Mouse (Mus musculus): Measurements from ENCODE around the gene Uhmk1. TPM values are rescaled to one million over a fixed set of nuclear protein-coding genes. Genes with fewer than 3 reads are reported as not detected.

Gene Uhmk1
- total RNA-seq, 2 experiments from 2014 or later: 21.2 to 22.2 TPM

DNA sequence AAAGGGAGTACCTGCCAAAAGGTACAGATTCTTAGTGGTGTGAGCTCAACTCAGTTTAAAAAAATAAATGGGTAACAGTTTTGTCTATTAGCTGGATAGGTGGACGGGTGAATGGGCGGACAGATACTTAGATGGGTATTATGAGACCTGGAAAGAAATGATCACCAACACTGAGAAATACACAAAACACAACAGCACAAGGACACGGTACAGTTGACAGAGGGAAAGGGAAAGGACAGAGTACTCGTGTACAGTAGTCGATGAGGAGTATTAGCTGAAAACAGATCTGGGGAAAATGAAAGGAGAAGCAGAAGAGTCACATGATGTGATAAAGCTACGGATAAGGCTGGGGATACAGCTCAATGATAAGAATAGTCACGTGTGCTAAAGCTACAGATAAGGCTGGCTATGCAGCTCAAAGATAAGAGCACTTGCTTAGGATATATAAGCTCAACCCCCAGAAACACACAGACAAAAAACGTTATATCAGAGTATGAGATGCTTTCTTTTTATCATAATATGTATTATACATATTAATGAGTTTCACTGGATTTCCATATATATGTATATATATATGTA is 38.4 kb downstream of the Uhmk1 start:
- intact Hi-C loops (cut with DNase I): no loop called here
- DNase-seq: no peak

DNA sequence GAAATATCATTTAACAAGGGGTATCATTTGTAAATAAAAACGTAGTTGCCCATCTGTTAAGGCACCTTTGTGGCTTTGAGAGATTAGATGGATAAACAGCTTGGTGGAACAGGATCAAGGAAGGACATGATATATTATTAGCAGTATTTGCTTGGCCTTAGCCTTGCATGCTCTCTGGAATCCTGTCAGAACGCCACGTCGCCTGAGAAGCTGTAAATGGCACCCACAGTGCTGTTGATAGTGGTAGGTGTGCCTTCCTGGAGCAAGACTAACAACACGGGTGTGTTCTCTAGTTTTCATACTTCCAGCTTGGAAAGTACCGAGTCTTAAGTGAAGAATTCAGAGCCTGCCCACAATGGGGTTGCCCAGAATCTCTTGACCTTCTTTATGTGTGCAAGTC is 39.3 kb downstream of the Uhmk1 start:
- intact Hi-C loops (cut with DNase I): no loop called here
- DNase-seq: peak; percentile 26 to 29

DNA sequence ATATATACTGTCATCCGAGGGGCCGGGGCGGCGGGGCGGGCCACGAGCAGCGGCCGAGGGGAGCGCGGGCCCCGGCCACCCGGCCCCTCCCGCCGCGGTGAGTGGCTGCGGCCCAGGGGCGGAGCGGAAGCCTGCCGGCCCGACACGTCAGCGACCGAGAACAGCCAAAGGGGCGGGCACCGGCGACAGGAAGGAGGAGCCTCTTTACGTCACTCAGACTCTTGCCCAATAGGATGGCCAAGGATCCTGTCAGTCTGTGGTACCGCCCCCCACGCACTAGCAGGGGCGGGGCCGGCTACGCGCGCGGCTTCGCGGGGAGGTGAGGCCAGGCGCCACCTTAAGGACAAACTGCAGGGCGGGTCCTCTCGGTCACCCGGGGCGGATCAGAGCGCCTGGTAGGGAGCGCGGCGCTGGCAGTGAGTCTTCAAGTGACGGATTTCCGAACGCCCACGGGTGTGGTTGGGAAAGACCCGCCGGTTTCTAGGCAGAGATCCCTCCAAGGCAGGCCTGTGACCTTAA is 40.3 kb downstream of the Uhmk1 start, which contains the start of gene Uap1:
Gene Uap1 (minus strand): TSS at position 144 of the 519 bp plus-strand sequence.
- DNase-seq: peak; percentile 98 to 99
- intact Hi-C loops (cut with DNase I): no loop called here

DNA sequence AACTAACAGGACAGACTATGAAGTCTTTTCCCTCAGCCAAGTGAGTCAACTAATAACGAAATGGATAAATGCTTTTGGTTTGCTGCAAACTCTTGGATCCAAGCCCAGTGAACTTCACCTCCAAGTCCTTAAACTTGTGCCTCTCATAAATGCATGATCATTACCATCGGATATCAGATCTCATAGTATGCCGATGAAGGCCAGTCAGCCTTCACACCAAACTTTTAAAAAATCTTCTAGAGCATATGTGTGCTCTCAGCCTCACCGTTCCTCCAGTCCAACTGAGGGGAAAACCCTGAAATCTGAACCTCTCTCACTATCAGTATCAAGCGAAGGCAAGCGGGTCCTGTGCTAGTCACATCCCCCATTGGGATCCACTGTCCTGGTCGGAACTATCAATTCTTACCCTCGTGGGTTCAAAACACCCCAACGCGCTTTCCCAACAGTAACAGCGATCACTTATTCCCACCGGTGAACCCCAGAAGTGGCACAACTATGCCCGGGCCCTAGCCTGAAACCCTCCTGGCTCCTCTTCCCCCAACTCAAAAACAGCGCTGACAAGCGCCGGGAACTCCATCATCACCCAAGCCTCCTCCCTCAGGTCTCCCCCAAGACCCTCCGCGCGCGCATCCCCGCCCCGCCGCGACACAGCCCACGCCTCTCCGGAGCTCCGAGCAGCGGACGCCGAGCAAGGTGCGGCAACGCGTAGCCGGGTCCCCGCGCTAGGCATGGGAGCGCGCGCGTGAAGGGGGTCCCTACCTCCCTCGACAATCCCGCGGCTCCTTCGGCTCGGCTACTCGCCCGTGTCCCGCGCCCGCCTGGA is 41.0 kb downstream of the Uhmk1 start:
- DNase-seq: no peak
- intact Hi-C loops (cut with DNase I): no loop called here

DNA sequence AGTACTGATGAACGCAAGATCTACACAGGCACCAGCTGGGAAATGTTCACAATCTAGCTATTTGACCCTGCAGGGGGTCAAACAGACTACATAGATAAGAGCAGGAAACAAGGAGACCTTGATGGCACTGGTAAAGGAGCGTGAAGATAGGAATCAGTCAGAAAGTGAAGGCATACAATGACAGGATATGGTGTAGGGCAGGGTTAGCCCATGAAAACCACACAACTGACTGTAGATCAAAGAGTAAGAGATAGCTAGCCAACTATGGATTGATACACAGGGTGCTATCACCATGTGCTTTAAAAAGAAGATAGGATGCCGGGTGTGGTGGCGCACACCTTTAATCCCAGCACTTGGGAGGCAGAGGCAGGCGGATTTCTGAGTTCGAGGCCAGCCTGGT is 47.4 kb downstream of the Uhmk1 start:
- DNase-seq: no peak
- intact Hi-C loops (cut with DNase I): no loop called here

DNA sequence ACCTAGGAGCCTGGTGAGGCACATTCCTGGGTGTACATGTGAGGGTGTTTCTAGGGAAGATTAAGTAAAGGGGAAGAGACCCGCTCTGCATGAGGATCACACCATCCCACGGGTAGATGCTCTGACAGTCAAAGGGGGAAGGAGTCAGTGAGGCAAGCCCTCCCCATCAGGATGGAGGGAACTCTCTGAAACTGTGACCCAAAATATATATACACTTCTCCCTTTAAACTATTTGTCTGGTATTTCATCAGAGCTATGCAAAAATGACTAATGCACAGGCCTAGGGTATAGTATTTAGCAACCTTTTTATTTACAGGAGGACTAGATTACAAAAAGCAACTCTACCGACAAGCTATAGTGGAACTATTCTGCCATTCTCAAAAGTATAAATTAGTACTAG is 50.3 kb downstream of the Uhmk1 start:
- no peak for DNase-seq
- intact Hi-C loops (cut with DNase I): no loop called here

DNA sequence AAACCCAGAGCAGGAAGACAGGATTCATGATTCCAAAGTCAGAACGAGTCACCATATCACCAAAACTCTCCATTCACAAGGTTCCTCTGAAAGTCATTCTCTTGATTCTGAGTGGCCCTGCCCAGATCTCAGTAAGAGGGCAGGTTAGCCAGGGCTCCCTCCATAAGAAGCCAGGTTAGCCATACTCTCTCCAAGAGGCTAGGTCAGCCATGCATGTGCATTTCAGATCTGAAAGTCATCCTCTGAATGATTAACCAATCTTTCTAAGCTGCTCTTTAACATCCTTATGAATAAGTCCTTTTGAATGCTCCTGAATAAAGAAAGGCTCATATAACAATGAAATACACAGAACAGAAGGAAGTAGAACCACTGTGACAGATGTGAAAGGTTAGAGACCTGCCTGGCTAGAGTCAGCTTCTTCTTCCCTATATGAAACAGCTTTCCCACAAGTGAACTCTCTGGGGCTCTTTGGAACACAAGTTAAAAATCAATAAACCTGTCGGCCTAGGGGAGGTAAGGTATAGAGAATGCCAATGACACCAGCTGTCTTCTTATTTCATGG is 51.1 kb downstream of the Uhmk1 start:
- DNase-seq: no peak
- intact Hi-C loops (cut with DNase I): no loop called here

DNA sequence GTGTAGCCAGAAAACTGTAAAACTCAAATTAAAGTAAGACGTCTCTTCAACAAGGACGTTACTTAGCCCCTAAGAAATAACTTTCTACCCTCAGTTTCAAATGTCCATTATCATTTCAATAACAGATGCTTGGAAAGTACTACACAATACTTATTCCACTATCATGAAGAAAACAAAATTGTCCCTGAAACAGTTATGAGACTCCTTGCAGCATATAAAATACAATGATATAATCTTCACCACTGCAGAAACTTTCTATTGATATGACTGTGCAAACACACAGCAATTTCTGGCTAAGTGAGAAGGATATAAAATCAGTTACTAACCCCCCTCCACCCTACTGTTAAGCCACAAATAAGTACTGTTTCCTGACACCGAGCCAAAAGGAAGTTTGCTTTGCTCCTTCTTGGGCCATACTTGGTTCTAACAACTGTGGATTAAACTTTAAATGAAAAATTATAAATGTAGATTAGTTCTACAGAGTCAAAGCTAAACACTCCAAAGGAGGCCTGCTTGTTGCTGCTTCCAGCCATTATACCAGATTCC is 51.7 kb downstream of the Uhmk1 start:
- intact Hi-C loops (cut with DNase I): no loop called here
- no peak for DNase-seq

DNA sequence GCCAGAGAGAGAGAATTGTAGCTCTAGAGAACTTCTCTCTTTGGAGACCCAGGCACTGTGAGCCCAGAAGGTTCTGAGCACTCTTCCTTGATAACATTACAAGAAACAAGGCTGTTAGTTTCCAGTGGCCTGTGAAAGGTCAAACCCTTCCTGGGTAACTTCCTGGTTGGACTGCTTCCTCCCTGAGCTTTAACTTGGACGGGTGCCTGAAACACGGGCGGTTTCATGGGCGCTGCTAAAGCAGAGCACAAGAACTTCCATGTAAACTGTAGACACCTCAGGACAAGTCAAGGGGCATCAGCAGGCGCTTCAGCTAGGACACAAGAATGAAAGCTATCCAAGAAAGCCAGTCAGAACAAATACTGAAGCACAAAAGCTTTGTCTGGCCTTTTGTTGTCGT is 53.3 kb downstream of the Uhmk1 start:
- intact Hi-C loops (cut with DNase I): no loop called here
- peak; percentile 60 to 69 for DNase-seq

DNA sequence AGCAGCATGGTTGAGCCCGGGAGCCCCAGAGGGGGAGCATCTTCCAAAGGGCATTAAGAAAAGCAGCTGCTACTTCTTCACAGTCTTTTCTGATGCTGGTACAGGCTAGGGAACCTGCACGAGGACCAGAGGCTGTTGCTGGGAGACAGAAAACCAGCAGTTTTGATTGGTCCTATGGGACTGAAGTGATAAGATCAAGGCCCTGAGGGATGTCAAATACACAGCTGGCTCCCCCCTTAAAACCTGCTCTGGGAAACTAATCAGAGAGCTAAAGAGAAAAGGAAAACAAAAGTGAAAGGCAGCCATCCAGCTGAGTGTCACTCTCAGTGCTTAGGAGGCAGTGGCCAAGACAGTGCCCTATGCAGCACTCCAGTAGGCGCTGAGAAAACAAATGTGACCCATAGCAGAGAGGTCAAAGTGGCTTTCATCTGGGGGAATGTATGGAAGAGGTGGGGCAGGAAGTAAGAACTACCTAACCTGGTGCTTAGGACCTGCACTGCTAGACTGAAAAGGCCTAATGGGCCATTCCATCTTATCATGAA is 54.7 kb downstream of the Uhmk1 start:
- intact Hi-C loops (cut with DNase I): no loop called here
- no peak for DNase-seq

DNA sequence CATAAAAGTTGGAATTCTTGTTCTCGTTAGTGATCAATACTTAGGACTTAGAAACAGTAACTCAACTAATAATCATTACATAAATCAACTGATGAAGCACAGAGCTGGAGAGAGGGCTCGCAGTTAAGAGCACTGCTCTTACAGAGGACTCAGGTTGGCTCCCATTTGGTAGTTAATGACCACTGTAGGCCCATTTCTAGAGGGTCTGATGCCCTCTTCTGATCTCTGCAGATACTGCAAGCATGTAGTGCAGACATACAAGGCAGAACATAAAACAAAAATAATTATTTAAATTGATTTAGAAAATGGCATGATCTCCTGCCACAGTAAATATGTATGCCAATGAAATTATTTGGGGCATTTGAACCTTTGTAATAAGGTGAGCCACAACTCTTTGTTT is 55.5 kb downstream of the Uhmk1 start:
- DNase-seq: no peak
- intact Hi-C loops (cut with DNase I): no loop called here

DNA sequence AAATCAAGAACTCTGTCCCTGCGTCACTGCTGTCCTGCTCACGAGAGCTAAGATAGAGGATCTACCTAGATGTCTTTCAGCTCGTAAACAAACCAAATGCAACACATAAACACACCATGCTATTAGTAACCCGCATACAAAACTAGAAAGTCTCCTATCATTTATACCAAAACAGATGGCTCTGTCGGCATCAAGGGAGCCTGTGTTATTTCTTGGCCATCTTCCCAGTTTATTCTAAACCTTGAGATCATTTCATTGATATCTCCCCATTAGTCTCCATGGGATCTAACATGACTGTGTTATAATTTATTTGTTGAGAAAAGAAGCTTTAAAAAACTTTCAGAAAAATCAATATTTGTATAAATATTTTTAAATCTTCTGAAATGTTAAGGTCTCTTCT is 59.4 kb downstream of the Uhmk1 start:
- no peak for DNase-seq
- intact Hi-C loops (cut with DNase I): no loop called here

DNA sequence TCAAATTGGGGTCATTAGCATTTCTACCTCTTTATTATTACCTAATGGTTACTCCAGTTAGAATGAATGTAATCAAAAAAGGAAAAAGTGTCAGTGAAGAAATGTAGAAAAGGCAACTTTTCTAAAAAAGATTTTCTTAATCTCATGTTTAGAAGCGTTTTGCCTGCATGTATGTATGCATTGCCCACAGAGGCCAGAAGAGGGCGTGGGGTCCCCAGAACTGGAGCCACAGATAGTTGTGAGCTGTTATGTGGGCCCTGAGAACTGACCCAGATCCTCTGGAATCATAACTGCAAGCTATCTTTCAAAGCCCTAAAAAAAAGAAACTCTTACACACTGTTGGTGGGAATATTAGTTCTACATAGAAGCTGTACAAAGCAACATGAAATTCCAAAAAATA is 59.9 kb downstream of the Uhmk1 start:
- intact Hi-C loops (cut with DNase I): no loop called here
- no peak for DNase-seq

DNA sequence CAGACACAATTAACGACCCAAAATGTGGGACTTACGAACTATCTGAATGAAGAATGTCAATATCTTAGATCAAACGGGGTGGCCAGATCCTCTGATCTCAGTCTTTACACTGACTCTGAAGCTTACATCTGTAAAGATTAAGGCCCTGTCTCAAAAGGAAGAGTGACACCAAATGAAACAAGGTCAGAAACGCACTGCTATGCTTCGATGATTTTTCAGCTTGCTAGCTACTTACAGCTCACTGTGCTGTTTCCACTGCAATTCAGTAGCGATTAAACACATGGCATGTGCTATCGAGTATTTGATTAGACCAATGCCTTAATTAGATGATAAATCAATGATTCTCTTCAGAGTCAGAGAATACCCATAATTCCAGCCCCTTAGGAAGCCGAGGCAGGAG is 61.2 kb downstream of the Uhmk1 start:
- DNase-seq: no peak
- intact Hi-C loops (cut with DNase I): no loop called here

DNA sequence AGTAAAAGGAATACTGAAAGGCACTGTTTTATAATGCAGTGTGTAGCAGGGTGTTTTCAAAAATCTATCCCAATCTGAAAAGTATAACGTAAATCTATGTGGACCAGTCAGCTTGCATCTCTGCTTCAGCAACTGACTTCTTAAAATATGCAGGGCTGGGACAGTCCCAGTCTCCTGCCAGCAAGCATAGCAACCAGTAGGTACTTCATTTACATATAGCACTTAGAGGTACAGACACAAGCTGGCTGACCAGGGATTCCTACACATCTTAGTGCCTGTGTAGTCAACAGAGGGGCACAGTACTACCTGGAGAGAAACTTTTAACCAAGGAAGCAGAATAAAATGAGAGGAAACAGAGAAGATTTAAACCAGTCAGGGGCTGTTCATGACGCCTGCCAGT is 62.6 kb downstream of the Uhmk1 start:
- no peak for DNase-seq
- intact Hi-C loops (cut with DNase I): no loop called here

DNA sequence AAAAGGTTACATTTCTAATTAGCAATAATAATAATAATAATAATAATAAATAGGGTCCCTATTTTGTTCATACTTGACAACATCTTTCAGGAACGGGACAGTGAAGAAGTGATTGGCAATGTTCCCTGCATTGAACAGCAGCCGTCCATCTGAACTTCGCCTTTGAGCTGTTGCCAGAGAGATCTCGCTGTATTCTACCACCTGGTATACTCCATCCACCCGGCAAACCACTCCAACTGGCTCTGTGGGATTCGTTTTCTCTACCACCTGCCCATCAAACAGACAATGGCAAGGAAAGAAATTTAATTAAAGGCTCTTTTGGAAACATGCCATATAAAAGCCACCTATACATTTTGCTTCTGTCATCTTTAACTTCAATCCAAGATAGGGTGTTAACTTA is 64.3 kb downstream of the Uhmk1 start:
- intact Hi-C loops (cut with DNase I): no loop called here
- DNase-seq: no peak

DNA sequence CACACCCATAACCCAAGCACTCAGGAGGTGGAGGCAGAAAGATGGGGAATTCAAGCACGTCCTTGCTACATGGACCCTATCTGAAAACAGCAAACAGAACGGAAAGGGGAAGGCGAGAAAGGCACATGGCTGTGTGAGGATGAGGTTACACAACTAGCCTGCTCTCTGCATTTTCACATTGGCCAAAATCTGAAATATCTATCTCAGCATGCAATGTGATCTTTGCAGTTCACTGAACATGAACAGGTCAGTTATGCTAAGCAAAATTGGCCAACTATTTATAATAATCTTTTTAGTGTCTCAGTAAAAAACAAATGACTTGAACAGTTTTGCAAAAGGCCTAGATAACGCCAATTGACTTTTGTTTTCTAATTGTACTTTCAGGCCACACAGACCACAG is 65.4 kb downstream of the Uhmk1 start:
- intact Hi-C loops (cut with DNase I): no loop called here
- no peak for DNase-seq

DNA sequence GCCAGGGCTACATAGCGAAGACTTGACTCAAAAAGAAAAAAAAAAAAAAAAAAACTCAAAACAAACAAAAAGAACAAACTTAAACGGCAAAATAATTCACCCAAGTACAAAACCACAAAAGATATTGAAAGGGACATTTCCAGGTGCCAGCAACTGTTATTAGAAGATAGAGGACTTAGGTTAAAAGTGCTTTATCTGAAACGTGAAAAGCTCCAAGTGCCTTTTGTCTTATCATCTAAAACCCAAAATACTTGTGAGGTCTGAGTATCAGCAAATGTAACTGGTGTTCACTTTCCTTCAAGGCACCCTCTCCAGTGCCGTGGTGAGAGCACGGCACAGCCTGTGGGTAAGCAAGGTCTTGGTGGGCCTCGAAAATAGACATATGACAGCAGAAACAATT is 66.7 kb downstream of the Uhmk1 start:
- intact Hi-C loops (cut with DNase I): no loop called here
- DNase-seq: no peak

DNA sequence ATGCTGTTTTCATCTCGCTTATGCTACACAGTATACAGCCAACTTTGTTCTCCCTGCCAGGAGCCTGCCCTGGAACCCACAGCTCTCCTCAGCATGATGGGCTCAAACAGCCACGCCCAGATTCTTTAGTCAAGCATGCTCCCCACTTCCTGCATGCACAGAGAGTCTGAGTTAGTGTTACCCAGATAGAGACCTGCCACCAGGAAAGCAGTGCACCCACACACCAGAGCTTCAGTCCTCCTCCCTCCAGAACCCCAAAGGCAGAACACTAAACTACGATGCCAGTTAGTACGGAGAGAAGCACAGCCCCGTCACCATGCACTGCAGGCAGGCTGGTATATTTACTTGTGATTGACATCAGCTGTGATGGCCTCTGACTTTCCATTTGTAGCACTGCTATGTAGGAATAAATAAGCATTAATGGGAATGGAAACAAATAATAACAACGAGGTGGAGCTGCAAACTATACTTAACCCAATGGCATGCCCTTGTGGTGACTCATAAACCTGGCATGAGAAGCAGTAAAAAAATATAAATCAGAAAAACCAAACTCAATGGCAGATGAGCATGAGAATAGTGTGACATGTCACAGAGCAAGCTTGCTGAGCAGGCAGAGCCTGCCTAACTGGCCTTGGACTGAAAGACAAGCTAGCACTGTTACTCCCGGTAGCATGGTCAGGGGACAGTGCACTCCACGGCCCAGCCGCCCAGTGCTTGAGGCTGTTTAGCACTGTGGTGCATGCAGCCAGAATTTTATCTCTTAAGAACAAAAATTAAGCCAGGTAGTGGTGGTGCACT is 67.3 kb downstream of the Uhmk1 start:
- intact Hi-C loops (cut with DNase I): no loop called here
- no peak for DNase-seq

DNA sequence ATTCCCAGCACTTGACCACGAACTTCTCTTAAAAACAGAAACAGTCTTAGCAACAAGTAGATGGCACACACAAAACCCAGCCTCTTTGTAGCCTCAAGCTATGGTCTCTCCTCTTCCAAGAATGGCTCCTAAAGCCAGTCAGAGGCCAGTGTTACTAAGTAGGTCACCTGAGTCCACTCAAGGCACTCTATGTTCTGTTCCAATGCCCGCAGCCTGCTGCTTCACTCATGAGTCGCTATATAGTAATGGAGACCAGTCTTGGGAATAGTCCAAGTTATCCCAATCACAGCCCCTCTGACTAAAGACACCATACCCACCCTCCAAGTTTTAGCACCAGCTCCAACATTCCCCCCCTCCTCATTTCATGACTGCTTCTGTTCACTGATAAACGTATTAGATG is 69.6 kb downstream of the Uhmk1 start:
- DNase-seq: no peak
- intact Hi-C loops (cut with DNase I): no loop called here

Data from heart, postnatal 10 days (tissue).